Mouse (Mus musculus) gastrocnemius, postnatal 10 days (tissue): ENCODE results near the gene Trib3. TPM values are rescaled to one million over a fixed set of nuclear protein-coding genes. Genes with fewer than 3 reads are reported as not detected.
A peak's percentile ranks its signal among the peaks of the same experiment; 100 is the strongest.

Source experiments
- DNase-seq: peaks from one replicate; pipeline ENCODE4 v3.0.0; 2021; ENCODE audit warnings: mixed read lengths
- total RNA-seq, 2 experiments: library from RNA; stranded (reverse); gene quantifications; 2 replicates each; pipeline ENCODE4 v1.2.3; 2021

Trib3 gene
- total RNA-seq, 2 experiments from 2014 or later, result 1.3 to 1.5 TPM

GRCm38 (mm10) chr2:152346776-152347465, 3.1 kb upstream of the Trib3 start:
- DNase-seq, result no peak

DNA sequence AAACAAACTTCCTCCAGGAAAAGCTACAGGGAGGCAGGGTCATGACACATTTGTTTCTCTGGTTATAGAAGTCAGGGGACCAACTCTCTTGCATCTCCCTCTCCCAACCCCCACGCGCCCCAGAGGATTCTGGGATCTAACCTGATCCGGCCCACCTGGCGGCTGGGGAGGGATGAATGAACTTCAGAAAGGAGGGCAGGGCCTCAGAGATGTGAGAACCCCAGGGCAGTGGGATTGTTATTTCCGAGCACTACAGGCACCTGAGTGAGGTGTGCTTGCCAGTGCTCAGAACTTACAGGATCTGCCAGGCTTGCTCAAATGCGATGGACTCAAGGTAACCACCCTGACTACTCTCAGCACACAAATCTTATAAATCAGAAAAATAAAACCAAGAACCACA, 1.6 kb upstream of the Trib3 start:
- DNase-seq, result no peak

GRCm38 (mm10) chr2:152344909-152345308, 1.1 kb upstream of the Trib3 start:
- no peak for DNase-seq

GRCm38 (mm10) chr2:152344361-152344760, 529 bp upstream of the Trib3 start:
- no peak for DNase-seq

DNA sequence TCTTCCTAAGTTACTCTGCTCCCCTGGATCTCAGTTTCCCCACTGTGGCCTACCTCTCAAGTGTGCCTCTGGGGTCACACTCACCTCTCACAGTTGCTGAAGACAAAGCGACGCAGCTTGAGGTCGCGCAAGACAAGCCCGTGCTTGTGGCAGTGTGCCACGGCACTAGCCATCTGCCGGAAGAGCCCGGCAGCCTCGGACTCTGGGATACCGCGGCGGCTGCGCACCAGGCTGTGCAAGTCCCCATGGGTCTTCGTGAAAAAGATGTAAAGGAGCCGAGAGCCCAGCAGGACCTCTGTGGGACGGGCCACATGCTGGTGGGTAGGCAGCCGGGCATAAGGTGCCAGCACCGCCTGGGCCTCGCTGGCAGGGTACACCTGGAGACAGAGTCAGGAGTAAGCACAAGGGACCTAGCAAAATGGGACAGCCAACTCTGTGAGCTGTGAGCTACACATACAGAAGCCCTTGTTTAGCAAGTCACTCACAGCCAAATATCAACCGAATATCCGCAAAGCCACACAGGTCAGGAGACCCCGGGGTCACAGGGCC, 4.1 kb downstream of the Trib3 start:
- no peak for DNase-seq

DNA sequence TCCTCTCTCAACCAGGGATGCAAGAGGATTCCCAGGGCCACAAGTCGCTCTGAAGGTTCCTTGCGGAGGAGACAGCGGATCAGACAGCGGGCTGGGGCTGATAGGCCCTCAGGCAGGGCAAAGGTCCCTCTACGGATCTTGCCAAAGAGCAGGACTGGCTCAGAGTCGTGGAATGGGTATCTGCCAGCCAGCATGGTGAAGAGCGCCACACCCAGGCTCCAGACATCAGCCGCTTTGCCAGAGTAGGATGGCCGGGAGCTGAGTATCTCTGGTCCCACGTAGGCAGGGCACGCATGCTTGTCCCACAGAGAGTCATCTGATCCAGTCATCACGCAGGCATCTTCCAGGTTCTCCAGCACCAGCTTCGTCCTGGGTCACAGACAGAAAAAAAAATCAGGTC, 5.5 kb downstream of the Trib3 start:
- DNase-seq, result no peak

- no peak for DNase-seq
Measured at GRCm38 (mm10) chr2:152337591-152338212, 6.1 kb downstream of the Trib3 start.

DNA sequence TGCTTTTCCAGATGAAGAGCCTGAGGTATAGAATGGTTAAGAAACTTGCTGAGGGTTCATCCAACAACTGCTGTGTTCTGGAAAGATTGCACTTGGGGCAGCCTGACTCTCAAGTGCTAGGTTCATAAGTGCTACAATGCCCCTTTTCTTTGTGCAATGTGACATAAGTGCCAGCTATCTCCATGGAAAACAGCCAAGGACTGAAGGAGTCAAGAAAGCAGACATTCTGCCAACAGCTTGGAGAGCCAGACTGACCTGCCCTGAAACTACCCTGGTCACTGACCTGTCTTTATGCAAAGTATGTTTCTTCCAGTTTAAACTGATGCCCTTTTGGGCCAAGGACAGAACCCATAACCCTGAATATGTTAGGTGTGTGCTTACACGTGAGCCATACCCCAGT, 7.0 kb downstream of the Trib3 start:
- DNase-seq, result no peak

DNA sequence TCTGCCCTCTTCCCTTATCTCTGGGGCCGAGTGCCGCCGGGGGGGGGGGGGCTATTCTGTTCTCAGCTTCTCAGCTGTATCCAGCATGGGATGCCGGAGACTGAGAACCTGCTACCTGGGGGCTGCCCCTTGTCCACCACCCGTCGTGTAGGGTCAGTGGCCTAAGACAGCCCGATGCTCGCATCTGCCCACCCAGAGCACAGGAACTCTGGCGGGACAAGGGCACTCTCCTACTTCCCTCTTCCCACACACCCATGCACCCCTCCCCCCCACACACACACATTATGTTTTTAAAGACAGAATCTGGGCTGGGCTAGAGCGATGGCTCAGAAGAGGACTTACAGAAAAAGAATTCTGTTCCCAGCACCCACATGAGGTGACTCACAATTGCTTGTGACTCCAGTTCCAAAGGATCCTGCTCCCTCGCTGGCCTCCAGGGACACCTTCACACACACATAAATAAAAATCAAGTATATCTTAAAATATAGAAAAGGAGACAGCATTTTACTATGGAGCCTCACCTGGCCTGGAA, 8.5 kb downstream of the Trib3 start:
- DNase-seq, result no peak

DNA sequence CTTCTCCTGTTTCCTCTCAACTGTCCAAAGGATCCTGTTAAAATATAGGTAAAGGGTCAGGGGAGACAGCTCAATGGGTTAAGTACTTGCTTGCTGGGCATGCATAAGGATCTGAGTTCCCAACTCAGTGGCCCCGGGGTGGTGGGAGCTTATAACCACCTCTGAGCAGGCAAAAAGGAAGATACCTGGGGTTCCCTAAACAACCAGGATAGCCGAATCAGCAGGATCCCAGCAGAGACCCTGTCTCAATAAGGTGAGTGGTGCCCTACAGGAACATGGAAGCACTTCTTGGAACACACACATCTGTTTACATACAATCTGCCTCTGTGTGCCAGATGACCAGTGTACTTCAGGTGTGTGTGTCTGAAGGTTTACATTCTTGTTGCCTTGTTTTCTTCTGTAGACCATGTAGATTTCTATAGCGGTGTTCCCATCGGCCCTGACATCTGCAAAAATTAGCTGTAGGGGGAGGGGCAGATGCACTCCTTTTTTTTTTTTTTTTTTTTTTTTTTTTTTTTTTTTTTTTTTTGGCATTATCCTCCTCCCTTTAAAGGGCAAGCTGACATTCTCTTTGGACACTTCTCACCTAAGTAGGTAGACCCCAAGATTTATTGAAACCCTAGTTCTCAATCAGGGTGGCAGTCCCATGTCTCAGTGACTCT, 10.4 kb downstream of the Trib3 start:
- DNase-seq, result no peak

DNA sequence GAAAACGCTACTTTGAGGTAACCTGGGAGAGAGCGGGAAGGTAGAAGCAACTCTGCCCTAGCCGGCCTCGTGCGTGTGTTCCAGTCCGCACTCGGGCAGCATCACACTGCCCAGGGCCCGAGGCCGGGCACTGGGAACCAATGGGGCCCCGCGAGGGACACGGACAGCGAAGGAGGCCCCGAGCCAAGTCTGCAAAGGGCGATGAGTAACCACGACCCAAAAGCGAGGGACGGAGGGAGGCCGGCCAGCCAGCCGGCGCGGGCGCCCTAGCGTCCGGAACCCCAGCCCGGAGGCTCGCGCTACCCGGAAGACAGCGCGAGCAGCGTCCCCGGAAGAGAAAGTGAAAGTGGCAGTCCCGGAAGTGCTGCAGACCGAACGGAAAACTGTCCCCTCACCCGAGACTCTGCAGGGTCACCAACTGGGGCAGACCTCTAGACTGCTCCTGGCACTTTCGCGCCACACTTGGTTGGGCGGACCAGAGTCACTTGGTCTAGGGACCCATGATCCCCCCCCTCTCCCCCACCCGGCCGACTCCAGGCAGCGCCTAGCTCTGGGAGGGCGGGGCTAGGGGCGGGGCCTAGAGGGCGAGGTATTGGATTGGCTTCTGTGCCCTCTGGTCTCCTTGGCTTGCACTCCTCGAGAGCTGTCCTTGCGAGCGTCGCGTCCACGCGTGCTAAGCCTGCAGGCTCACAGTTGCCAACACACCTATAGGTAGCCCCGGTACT, 11.6 kb downstream of the Trib3 start, which contains the start of gene Rbck1:
TSS of gene Rbck1 (minus strand) at position 553 of the 725 bp plus-strand sequence.
- peak; percentile 81 for DNase-seq

DNA sequence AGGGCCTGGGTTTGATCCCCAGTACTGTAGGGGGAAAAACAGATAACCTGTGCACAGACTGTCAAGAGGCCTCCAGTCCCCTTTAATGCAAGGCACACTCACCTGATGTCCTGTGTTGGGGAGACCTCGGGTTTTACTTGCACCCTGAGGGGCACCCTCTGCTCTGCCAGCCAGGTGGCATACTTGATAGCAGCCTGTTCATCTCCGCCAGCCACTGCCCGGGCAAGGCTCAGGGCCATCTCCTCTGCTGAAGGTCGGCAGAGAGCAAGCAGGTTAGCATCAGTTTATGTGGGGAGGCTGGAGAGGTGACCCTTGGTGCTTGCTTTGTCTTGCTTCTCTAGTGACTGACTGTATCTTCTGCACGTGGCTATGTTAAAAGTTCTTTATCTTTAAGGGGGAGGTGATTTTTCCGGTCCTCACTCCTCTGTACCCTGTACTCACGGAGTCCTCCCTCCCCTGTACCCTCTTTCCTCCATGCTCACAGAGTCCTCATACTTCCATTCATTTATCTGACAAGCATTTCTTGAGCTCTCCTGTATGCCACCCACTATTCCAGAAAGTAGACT, 12.9 kb downstream of the Trib3 start:
- DNase-seq, result no peak

GRCm38 (mm10) chr2:152327980-152328379, 15.9 kb downstream of the Trib3 start:
- no peak for DNase-seq

- no peak for DNase-seq
Measured at GRCm38 (mm10) chr2:152326654-152327053, 17.2 kb downstream of the Trib3 start.

DNA sequence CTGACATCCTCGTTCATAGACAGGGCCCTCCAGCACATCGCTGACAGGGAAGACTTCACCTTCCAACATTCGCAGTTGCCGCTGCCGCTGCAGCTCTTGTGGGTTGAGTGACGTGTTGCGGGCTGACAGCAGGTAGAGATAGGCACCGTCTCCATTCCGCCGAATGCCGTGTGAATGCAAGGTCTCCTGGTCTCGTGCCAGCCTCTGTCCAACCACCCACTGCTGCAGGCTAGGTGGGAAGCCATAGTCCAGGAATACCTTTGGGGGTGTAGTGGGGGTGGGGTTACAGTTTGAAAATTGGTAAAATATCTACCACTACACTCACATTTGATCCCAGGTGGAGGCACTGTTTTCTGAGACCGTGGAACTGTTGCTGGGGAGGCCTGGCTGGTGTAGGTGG, 17.7 kb downstream of the Trib3 start:
- DNase-seq, result no peak

- no peak for DNase-seq
Measured at GRCm38 (mm10) chr2:152324842-152325241, 19.0 kb downstream of the Trib3 start.

GRCm38 (mm10) chr2:152323971-152324370, 19.9 kb downstream of the Trib3 start:
- no peak for DNase-seq

DNA sequence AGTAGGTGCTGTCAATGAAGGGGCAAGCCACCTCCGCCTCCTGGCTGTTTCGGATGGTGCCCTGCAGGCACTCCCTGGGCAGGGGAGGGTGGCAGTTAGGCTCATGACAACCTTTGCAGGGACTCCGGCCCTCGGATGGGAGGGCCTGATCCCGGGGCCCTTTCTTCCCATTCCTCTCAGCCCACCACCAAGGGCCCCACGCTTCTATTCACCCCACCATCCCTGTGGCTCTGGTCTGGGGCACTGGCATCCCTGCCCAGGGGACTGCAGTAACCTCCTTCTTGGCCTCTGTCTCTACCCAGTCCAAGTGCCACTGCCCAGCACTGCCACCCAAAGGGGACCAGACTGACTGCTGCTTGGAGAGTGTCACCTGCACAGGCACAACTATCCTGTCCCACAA, 21.6 kb downstream of the Trib3 start:
- DNase-seq, result no peak

GRCm38 (mm10) chr2:152321558-152321957, 22.3 kb downstream of the Trib3 start:
- DNase-seq, result no peak

- no peak for DNase-seq
Measured at GRCm38 (mm10) chr2:152317054-152317453, 26.8 kb downstream of the Trib3 start.

DNA sequence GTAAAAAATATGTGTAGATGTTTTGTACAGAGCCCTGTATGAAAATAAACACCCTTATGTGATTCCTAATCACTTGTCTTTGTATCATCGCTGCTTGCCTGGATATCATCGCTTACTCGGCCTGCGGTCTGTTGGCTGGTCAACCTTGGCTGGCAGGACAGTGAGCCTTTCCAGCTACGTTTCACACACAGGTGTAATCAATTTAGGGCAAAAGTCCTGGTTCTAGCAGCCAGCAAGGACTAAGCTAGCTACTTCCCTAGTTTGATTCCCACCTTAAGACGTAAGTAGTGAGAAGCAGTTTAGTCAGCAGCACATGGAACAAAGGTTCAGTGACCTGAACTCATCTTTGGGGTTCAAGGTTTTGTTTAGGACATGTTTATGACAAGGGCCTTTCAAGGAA, 29.9 kb downstream of the Trib3 start:
- DNase-seq, result no peak

- DNase-seq, result no peak
Measured at GRCm38 (mm10) chr2:152312996-152313395, 30.8 kb downstream of the Trib3 start.
